Mouse (Mus musculus): Measurements from ENCODE around the gene Gm9833.
"Not testable (repeated sequence)": the region's sequence is repeated elsewhere in the genome, so short reads cannot be mapped to it uniquely, and the experiment has no call there.

Gm9833 gene

DNA sequence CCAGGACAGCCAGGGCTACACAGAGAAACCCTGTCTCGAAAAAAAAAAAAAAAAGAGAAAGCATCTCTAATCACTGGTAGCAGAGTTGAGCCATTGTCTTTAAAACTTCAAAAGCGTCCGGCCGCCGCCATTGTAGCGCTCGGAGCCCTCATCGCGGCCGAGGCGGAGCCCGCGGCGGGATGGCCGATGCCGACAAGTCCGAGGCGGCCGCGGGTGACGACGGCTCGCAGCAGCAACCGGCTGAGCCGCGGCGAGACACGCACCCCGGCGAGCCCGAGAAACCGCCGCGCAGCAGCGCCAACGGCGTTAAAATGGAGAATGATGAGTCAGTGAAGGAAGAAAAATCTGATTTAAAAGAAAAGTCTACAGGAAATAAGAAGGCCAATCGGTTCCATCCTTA is at the start of gene Gm9833:
TSS of gene Gm9833 (plus strand) at position 117 of the 400 bp plus-strand sequence.
- DNase-seq: not testable (repeated sequence)

DNA sequence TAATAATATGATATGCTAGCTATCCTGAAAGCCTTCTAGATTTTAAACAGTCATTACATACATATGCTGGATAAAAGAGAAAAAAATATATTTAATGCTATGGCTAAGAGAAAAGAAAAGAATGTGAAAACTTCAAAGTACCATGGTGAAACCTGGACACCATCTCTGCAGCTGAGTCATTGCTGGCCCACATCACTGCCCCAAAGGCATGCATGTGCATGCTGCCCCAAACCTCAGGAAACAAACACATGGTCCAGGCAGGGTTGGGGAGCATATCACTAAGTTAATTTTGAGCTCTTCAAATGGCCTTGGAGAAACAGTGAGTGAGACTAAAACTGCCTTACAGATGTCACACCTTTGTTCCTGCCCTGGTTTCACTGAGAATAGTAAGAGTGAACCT is 17.8 kb upstream of the Gm9833 start:
- no peak for DNase-seq

DNA sequence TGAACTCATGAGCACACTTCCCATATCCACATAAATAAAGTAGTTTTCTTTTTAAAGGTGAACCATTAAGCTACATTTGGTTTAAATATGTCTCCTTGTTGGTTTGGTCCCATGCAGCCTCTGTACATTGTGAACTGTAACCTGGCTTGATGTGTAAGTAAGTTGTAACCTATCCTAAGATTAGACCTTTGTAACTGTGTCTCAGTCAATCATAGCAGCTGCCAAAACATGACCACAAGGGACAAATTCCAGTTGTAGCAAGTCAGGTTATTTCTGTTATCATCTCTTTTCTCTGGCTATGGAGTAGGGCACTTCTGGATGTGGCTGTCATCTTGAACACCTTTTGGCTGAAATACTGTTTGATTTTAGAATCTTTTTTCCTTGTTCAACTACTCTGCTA is 12.1 kb upstream of the Gm9833 start:
- DNase-seq: no peak

DNA sequence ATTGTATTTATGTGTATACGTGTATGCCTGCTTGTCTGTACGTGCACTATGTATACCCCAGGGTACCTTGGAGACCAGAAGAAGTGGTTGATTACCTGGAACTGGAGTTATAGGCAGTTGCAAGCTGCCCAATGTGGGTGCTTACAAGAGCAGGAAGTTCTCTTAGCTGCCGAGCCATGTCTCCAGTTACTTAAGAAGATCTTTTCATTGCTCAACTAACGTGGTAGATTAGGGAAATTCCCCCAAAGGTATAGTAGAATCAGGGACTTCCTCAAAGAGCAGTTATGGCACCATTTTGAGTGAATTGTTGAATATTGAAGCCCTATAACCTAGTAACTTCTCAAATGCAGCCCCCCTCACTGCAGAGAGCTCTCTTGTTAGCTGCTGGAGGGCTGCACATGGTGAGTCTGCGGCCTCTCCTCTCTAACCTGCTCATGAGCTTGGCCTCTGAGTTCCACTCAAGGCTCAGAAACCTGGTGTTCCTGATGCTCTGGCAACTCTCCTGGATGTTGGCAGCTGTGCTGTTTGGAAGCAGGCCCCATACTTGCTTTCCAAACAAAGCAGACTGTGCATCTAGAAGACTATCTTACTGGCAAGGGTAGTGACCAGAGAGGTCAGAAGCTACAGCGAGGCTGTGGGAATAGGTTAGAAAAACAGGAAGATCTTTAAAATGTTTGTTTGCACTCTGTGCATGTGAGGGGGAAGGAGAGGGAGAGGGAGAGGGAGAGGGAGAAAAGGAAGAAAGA is 10.6 kb upstream of the Gm9833 start:
- DNase-seq: no peak

DNA sequence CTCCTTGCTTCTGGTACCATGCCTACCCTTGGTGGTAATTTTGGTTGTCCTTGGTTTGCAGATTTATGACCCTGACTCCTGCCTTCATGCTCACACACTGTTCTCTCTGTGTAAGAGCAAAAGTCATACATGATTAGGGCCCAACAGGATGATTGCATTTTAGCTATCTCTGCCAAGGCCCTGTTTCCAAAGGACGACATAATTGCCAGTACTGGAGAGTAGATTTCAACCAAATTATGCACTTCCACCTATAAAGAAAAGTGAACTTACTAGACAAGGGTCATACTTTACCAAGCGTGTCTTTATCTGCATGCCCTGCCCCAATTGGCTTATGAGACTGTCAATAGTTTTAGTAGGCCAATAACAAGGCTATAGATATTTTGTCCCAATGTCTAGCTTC is 9.8 kb upstream of the Gm9833 start:
- no peak for DNase-seq

DNA sequence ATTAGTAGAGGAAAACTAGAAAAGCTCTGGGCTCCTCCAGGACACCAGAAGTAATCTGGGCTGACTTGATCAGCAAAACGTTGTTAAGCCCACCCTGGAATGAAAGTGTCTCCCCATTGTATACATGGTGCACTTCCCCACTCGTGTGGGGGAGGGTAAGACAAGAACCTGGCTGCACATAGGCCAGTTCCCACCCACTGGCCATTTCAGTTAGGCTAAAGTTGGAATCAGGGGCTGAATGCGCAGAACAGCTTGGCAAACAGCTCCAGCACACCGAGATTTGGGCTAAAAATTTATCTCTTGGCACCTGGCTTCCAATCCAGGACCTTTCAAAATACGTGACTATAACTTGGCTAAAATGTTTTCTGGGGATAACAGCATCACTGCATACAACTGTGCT is 6.6 kb upstream of the Gm9833 start:
- no peak for DNase-seq

DNA sequence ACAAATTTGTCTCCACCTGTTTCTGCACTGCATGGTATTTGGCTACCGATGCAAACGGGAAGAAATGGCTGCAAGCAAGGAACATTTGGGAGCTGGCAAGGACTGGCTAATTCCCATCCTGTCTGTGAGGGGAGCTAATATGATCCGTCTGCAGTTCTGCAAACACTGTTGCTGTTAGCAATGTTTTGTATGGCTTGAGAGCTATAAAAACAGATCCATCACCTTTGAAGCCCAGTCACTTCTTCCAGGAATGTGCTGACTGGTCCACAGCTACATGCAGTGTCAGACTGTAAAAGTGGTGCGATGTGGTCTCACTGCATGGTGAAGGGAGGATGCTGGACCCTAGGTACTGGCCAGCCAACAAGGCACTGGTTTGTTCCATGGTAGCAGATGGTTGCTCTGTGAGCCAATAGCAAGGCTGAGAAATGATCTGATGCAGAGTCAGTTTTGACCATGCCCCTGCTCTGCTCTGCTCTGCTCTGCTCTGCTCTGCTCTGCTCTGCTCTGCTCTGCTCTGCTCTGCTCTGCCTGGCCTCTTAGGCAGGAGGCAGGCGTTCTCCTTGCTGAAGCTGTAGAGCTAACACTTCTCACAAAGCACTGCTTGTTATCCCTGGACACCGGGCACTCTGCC is 5.9 kb upstream of the Gm9833 start:
- no peak for DNase-seq

DNA sequence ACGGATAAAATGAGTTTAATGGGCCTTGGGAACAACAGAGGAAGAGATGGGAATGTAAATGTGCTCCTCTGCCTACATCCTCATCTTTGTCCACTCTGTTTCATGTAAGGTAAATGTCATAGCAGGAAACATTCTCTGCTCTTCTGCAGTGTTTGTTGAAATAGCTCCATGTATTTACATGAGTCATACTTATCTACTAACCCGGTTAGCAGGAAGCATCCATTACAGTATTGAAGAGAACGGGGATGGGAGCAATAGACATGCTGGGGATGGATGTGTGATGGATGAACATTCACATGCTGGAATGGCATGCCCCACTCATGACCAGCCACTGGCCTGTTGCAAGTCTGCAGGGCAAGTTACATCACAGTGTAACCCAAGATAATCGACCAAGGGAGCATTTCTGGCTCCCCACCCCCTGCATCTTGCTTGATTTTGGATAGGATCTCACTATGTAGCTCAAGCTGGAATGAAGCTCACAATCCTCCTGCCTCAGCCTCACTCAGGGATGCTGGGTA is 5.3 kb upstream of the Gm9833 start:
- no peak for DNase-seq

DNA sequence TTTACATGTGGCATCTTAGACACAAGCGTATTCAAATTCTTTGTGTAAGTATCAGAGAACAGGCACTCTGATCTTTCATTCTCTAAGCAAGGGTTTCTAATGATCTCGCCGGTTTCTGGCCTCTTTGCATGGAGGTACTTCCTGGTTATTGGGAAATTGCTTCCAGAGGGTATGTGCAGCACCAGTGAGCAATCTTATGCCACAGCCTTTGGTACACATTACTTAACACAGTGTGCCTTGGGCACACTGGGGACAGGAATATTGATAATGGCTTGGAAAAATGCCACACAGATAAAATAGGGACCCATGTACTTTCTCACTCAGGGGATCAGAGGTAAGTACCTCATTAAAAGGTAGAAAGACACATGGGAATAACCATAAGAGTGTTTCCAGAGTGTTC is 3.8 kb upstream of the Gm9833 start:
- no peak for DNase-seq

DNA sequence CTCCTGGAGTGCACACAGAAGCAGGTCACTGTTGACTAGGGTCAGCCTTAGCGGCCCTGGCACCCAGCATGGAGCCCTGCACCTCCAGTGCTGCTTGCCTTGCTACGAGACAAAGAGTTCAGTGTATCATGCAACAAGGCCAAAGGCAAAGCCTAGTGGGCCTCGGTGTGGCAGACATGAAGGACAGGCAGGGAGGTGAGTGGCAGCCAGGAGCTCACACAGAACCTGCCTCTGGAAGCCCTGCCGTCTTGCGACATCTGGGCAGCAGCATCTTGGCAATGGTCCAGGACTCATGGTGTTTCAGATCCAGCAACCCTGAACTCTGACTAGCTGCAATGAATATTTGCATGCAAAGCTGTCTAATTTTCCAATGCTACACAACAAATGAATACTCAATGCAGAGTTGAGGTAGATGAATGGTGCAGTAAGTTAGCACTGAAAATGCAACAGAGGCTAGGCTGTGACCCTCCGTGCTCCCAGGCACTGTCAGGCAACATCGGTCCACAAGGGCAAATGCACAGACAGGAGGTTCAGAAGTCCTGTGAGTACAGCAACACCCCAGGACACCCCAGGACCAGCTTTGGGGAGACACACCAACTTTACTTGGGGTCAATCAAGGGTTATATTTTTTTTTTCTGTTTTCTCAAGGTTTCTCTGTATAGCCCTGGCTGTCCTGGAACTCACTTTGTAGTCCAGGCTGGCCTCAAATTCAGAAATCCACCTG is 2.4 kb upstream of the Gm9833 start:
- DNase-seq: no peak

DNA sequence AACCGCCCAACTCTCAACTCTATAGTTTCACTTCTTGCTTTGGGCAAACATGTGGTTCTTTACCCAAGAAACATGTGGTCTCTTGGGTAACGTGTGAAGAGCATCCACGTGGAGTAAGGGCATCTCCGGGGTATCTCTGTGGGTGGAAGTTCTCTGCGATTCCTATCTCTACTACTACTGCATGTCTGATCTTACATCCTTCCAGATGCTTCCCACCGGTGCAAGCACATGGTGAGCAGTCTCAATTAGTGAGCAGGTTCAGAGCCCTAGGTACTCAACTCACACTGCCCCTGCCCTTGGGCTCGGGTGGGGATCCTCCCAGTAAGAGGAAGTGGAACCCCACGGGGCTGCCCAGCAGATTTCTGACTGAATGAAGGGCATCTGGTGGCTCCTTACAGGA is 399 bp upstream of the Gm9833 start:
- DNase-seq: no peak

DNA sequence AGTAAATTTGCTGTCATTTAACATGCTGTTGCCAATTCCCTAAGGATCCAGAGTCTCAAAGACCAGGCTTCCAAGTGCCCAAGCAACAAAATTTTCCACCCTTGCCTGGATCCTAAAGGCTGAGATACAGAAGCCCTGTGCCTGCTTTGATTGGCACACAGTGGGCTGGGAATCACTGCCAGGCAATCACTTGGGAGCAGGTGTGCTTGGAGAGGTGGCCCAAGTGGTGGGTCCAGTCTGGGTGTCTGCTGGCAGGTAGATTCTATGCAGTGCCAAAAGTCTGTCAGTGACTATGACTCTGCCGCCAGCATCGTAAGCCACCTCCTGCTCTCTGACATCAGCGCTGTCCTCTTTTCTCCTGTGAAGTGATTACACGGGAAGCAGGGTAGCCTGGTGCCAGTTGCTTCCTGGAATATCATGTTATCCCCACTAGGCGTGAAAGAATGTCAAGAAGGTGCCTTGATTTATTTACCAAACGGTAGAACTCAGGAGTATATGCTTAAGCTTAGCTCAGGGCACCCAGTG is 3.8 kb downstream of the Gm9833 start:
- DNase-seq: no peak

DNA sequence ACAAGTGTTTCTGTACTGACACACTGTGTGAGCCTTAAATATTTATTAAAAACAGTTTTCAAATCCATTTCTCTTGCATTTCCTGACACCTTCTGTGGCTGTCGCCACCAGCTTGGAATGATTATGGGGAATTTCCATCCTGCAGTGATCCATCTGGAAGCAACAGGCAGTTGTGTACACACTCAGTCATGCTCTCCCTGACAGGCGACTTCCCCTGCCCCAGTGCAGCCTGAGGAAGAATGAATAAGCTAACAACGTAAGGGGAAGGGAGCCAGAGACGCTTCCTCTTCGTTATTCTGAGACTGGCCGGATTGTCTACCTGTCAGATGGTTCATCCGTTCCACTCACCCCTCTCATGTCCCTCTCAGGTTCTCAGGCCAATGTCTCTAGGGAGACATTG is 4.6 kb downstream of the Gm9833 start:
- no peak for DNase-seq

DNA sequence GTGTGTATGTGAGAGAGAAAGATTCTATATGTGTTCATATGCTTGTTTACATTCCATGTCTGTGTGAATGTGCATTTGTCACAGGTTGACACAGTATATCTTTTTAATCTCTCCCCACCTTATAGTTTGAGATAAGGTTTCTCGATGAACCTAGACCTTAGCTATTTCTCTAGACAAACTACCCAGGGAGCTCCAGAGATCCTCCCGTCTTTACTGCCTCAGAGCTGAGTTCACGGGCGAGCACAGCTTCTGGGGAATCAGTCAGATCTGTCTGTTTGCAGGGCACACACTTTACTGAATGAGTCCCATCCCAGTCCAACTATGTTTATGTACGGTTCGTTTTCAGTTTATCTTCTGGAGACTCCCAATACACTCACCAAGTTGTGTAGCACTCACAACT is 5.0 kb downstream of the Gm9833 start:
- DNase-seq: no peak

DNA sequence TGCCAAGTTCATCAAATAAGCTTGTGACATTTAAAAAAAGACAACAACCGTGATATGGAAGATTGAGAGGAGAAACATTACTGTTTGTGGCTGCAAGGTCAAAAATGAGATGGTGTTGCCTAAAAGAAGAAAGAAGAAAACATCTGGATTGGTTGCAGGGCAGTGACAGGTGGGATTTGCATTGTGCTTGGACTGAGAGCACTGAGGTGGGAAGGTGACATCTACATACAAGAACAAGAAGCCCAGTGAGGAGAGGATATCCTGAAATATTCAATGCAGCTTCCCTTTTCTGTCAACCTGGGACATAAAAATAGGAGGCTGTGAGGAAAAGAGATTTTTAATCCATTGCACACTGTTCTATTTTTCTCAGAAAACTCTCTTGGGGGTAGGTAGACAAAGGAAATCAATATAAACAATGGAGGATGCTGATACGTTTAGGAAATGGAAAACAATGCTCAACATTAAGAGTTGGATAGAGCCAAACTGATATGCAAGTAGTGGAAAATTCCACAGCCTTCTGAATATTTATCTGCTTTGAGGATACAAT is 7.2 kb downstream of the Gm9833 start:
- no peak for DNase-seq

DNA sequence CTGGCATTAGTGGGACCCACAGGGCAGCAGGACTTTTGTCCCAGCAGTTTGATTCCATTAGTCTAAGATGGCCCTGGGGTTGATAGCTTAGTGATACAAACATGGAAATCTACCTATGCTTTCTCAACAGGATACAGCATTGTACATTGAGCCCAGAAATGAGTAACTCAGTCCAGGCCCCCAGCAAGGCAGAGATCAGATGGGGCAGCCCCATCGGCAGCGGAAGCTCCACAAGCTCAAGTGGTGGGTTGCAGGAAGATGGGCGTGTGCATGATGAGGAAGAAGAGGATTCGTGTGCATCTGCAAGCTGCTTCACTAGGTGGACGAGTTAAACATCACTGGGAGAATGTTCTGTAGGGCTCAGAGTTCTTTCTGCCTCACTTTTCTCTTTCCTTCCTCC is 11.8 kb downstream of the Gm9833 start:
- DNase-seq: no peak

DNA sequence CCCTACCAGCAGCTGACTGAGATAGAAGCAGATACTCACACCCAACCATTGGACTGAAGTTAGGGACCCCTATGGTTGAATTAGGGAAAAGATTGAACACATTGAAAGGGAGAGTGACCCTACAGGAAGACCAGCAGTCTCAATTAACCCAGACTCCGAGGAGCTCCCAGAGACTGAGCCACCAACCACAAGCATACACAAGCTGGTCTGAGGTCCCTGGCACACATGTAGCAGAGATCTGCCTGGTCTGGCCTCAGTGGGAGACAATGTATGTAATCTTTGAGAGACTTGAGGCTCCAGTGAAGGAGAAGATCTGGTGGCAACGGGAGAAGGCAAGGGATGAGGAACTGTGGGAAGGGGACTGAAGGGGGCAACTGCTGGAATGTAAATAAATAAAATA is 23.7 kb downstream of the Gm9833 start:
- DNase-seq: no peak

DNA sequence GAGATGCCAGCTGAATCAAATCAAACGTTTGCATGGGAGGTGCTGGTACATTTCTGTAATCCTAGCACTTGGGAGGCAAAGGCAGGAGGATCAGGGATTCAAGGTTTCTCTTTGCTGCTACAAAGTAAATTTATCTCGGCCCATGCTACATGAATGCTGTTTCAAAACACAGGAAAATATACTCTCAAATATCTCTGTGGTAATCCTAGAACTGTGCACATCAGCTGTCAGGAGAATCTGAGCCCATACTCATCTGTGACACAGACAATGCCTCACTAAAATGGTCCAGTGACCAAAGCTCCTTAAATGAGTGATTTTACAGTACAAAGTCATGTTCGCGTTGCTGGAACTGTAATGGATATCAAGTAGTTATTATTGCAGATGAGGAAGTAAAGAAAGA is 24.3 kb downstream of the Gm9833 start:
- DNase-seq: no peak

DNA sequence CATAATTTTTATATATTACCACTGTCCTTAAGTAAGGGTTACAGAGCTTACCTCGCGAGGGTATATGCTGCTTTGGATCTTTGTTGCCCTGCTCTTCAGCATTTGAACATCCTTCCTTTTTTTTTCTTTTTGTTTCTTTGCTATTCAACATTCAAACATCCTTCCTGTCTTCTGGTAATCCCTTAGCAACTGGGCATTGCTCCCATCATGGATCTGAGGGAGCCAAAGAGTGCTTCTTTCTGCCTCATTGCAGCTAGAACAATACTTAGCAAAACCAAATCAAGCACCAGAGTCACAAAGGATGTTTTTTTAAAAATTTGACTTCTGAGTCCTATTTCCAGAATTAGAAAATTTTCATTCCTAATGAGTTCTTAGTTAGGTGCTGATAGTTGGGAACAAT is 24.8 kb downstream of the Gm9833 start:
- DNase-seq: no peak

DNA sequence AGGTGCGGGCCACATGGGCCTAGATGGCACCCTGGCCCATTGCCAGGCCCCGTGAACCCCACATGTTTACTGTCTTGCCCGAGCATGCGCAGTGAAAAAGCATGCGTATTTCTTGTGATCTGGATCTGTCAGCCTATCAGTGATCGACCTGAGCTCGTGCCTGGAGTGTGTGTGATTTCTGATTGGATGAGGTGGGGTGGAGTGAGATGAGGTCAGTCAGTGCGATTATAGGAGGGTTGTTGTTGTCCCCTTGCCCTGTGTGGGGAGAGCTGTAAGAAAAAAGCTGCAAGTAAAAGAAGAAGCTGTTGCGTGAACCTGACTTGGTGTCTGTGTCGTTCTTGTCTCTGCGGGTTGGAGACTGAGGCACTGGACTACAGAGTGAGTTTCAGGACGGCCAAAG is 28.6 kb downstream of the Gm9833 start:
- no peak for DNase-seq

DNA sequence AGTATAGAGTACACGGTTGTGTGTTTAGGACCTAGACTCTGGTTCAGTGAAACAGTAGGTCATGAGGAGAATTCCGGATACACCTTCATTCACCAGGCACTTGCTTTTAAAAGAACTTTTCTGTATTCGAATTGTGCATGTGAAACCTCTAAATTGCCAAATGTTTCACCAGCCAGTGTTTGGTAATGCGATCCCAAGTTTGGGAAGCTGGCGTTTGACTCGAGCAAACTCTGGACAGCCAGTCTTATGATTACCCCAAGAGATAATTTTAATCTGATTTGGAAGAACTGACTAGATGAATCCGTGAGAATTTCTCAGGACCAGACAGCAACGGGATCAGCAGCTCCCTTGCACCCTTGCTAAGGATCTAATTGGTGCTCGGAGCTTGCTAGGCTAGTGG is 33.3 kb downstream of the Gm9833 start:
- DNase-seq: no peak

DNA sequence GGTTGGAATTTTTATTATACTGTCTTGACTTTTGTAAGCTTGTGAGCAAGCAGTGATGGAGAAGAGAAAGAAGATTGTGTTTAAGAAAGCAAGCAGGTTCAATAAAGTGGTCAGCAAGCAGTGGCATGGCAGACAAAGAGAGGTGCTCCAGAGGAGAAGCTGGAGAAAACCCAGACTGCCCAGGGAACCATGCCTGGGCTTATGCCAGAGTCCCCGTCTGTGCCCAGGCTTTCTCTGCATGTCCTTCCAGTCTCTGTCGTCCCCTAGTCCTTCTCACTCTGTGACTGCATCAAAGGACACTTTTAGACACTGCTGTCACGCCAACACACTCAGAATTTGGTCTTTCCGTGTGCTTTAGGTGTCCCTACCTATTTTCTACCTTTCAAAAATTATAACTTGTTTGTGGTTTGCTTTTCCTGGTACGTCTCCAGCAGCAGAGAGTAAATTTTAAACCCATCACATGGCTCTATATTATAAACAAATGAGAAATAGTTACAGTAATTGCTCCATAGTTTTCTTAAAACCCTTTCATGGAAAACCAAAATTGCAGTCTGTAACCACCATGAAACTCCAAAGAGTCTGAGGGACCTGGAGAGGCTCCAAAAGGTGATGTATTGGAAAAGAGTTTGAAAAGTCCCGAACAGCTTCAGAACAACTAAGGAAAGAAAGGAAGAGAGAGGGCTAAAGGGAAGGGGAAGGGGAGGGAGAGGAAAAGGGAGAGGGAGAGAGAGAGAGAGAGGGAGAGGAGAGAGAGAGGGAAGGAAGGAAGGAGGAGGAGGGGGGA is 34.2 kb downstream of the Gm9833 start:
- no peak for DNase-seq

DNA sequence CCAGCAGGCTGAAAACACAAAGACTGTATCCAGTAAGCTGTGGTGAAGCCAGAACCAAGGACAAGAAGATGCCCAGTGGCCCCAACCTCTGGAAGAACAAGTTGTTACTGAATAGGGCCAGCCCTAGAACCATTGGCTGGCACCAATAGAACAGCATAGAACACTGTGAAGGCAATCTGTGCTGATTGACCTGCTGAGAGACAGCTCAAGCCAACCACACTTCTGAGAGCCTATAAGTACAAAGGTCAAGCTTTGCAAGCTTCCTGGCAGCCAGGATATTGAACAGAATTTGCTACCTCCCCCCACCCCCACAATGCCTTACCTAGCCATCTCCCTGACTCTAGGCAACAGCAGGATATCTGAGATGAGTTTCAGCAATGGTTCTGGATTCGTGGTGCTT is 35.7 kb downstream of the Gm9833 start:
- DNase-seq: no peak
